Comparison of ENCODE assay signal across 15 mouse cellular contexts in genomic region chr9:102749216-102749615, GRCm38 (mm10).
"Had no signal": no experiment of that assay in that cellular context is flagged by ENCODE, and none has a peak within 500 bp of the region (broad histone marks: within the 10 kb centered on the region; RNA-seq: fewer than 3 reads in every experiment).

No protein-coding gene starts in this region.

- H3K36me3 ChIP-seq: limb, embryonic 10.5 days; liver, embryonic 15.5 days; neural tube, embryonic 12.5 days had no signal

- H3K9me3 ChIP-seq: limb, embryonic 10.5 days; liver, embryonic 15.5 days; neural tube, embryonic 12.5 days had no signal

- H3K4me2 ChIP-seq: liver, embryonic 11.5 days; liver, embryonic 15.5 days; neural tube, embryonic 12.5 days had no signal

- DNase-seq: kidney, postnatal 10 days; kidney, postnatal 4 days; lung, adult 2 months; lung, postnatal 36 days; midbrain, embryonic 14.5 days; right cerebral cortex, postnatal 4 days; spleen, adult 18-20 months; thymus, adult 18-20 months; thymus, postnatal 14 days had no signal

- H3K4me3 ChIP-seq: layer of hippocampus, adult 2 months; limb, embryonic 10.5 days; liver, embryonic 15.5 days; neural tube, embryonic 12.5 days had no signal

- H3K4me1 ChIP-seq: liver, embryonic 15.5 days; neural tube, embryonic 12.5 days had no signal

- H3K27me3 ChIP-seq: liver, embryonic 15.5 days; neural tube, embryonic 12.5 days had no signal

- ATAC-seq: lung, postnatal 0 days had no signal

- H3K9ac ChIP-seq: liver, embryonic 15.5 days; neural tube, embryonic 12.5 days had no signal

- H3K27ac ChIP-seq: layer of hippocampus, adult 2 months; limb, embryonic 10.5 days; neural tube, embryonic 12.5 days had no signal
